Mouse (Mus musculus) left cerebral cortex, adult 8-10 months (tissue): ENCODE measurements around the gene Wdr17. TPM values are rescaled to one million over a fixed set of nuclear protein-coding genes. Genes with fewer than 3 reads are reported as not detected.
A peak's percentile ranks its signal among the peaks of the same experiment; 100 is the strongest.

Experiments
- DNase-seq, 2 experiments: peaks; one replicate each; pipeline ENCODE4 v3.0.0; 2022; ENCODE audit warnings: low spot score in 2 of 2
- total RNA-seq, 4 experiments: library from RNA; stranded (reverse); gene quantifications; 2 replicates each; pipeline ENCODE4 v1.2.4; 2022

The Wdr17 gene
- total RNA-seq, 4 experiments from 2014 or later = 41.6 to 50.0 (median 46.4) TPM

GRCm38 (mm10) chr8:54600671-54601251 is 286.2 kb downstream of the Wdr17 start, which contains the start of gene Spata4:
Gene Spata4 (plus strand): TSS chr8:54600781.
- peak in 1 of 2 experiments; percentile 55 for DNase-seq

DNA sequence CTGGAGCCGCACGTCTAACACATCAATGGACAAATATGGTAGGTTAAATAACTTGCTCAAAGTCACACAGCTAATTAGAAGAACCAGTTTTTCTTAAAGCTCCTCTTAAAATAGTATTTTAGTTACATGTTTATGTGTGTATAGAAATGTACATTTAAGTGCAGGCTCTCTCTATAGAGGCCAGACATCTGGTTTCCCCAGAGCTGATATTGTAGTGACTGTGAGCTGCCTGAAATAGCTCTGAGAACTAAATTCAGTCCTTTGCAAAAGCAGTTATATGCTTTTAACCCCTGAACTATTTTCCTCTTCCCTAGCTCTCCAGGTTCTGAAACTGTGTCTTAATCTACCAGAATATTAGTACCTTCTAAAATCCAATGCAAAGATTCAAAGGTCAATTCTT is 289.6 kb downstream of the Wdr17 start:
- no peak for DNase-seq

DNA sequence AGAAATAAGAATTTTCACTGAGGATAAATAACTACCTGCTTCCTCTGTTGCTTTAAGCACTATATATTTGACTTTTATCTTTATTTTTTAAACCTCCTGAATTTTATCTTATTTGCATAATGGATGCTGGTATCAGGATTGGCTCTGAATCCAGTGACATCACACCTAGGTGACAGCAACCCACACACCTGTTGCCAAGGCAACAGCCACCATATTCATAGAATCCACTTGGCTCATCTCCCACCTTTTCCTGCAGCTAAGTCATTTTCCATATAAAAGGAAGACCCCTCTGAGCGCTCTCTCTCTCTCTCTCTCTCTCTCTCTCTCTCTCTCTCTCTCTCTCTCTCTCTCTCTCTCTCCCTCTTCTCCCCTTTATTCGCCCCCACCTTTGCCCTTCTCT is 290.0 kb downstream of the Wdr17 start:
- no peak for DNase-seq

- no peak for DNase-seq
Measured at GRCm38 (mm10) chr8:54596051-54596450, 290.9 kb downstream of the Wdr17 start.

DNA sequence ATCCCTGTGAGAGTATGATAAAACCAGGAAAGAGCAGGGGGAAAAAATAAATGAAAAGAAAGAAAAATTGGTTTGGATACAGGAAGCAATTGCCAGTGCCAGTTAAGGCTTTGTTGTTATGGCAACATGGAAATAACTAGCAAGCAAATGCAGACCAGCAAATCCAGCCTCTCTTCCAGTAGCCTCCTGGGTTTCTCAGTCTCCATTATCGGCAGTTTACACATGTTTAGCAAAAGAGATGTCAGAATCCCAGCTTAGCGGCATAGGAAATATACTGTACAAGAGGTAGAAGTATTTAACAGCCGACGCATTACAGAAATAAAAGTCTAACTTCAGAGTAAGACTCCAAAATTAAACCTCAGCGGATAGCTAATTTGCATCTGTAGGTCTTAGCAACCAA is 292.4 kb downstream of the Wdr17 start:
- no peak for DNase-seq

- no peak for DNase-seq
Measured at GRCm38 (mm10) chr8:54582886-54583285, 304.1 kb downstream of the Wdr17 start.

- DNase-seq = no peak
Measured at GRCm38 (mm10) chr8:54581436-54581835, 305.5 kb downstream of the Wdr17 start.

Other genes starting within 250 kb of the Wdr17 start
- 100 to 1,000 TPM; 788 to 932 (median 883) TPM for gene Gpm6a, start 67.7 kb upstream of the Wdr17 start, total RNA-seq